Mouse (Mus musculus): ENCODE data around the gene Specc1. TPM values are rescaled to one million over a fixed set of nuclear protein-coding genes. Genes with fewer than 3 reads are reported as not detected.
"Not testable (repeated sequence)": the region's sequence is repeated elsewhere in the genome, so short reads cannot be mapped to it uniquely, and the experiment has no call there.

Gene Specc1
- total and polyA plus RNA-seq, 3 experiments, result 2.5 to 5.8 TPM; not detected in 1

DNA sequence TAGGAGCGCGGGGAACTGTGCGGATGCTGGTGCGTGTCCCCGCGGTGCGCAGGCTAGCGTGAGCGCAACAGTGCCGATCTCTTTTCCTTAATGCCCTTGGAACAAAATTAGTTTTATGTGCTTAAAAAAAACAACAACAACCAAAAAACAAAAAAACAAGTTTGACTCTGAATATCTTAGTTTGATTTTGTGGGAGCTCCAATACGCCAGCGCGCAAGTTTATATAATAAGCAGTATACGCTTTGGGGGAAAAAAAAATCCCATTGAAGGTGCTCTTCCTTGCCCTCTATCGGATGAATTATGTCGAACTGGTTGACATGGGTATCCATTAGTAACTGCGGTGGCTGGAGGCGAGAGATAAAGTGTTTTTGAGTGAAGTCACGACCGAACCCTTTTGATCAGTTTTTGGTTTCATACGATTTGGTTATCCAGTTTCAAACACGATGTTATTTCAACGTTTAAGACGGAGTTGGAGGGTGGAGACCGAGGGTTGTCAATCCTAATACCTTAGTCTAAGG, 792 bp downstream of the Specc1 start:
- no peaks in the 10 kb centered on the region for H3K79me2 ChIP-seq (ENCODE audit: control insufficient read depth, insufficient read depth, low read length, poor library complexity)
- H3K9me3 ChIP-seq (replicated peaks; ENCODE audit: insufficient read depth, low read length), result no peaks in the 10 kb centered on the region
- peaks cover 0 to 20% of the 10 kb centered on the region in 2 experiments; a peak in 2 of 4 replicates for H3K4me1 ChIP-seq (ENCODE audit: control insufficient read depth in 1 of 2, insufficient read depth in 2 of 2, low read length in 2 of 2)
- H3K4me3 ChIP-seq (ENCODE audit: control insufficient read depth in 1 of 2, insufficient read depth in 1 of 2, low read depth in 2 of 2, low read length in 2 of 2), result peak overlapping the region; percentile 62 to 66
- H3K36me3 ChIP-seq (ENCODE audit: control insufficient read depth in 1 of 2, insufficient read depth in 2 of 2, low read length in 2 of 2), result peaks cover 0 to 12% of the 10 kb centered on the region in 2 experiments; a peak in 2 of 4 replicates
- TF ChIP-seq JUND (IDR thresholded peaks at IDR 0.05; ENCODE audit: low read depth, low read length), result 0 out of 2 replicates have a peak, but pooled peaks have one; percentile 64
- TF ChIP-seq TCF12 (IDR thresholded peaks at IDR 0.05; ENCODE audit: low read depth, low read length), result peak; percentile 95
- peak; percentile 98 for TF ChIP-seq EP300 (IDR thresholded peaks at IDR 0.05; ENCODE audit: low read depth in 1 of 2, low read length in 2 of 2)
- peak; percentile 85 for TF ChIP-seq MXI1 (IDR thresholded peaks at IDR 0.05; ENCODE audit: low read depth, low read length)
- TF ChIP-seq GATA1 (IDR thresholded peaks at IDR 0.05; ENCODE audit: low read depth, low read length), result peak; percentile 97
- peak; percentile 65; the same call in 1 of the 2 replicates for TF ChIP-seq MAFK (IDR thresholded peaks at IDR 0.05; ENCODE audit: borderline replicate concordance, low read depth, low read length)
- TF ChIP-seq MYC (IDR thresholded peaks at IDR 0.05; ENCODE audit: low read depth, low read length), result peak; percentile 60; the same call in 1 of the 2 replicates
- no peak for TF ChIP-seq NELFE (IDR thresholded peaks at IDR 0.05; ENCODE audit: low read depth, low read length)
- peak; percentile 30; the same call in 1 of the 2 replicates for TF ChIP-seq NRF1 (IDR thresholded peaks at IDR 0.05; ENCODE audit: insufficient read depth, low read depth, low read length, poor library complexity, severe bottlenecking)
- no peak; the same call in none of the 2 replicates for TF ChIP-seq MAX (IDR thresholded peaks at IDR 0.05; ENCODE audit: low read length)
- peak; percentile 34; the same call in 1 of the 2 replicates for TF ChIP-seq SMC3 (IDR thresholded peaks at IDR 0.05; ENCODE audit: low read depth, low read length)
- peak; percentile 89 for TF ChIP-seq BHLHE40 (IDR thresholded peaks at IDR 0.05; ENCODE audit: borderline replicate concordance, low read depth, low read length)
- peak; percentile 94 for TF ChIP-seq SIN3A (IDR thresholded peaks at IDR 0.05; ENCODE audit: low read length)
- TF ChIP-seq GABPA (IDR thresholded peaks at IDR 0.05; ENCODE audit: low read depth, low read length), result no peak
- peak; percentile 72 for TF ChIP-seq HCFC1 (IDR thresholded peaks at IDR 0.05; ENCODE audit: low read depth, low read length)
- peak; percentile 95 for TF ChIP-seq RCOR1 (IDR thresholded peaks at IDR 0.05; ENCODE audit: low read depth, low read length)
- peak; percentile 79 for TF ChIP-seq MYB (IDR thresholded peaks at IDR 0.05; ENCODE audit: low read depth, low read length)
- peak in 1 of 3 experiments; percentile 59; a peak in 3 of 6 replicates for TF ChIP-seq CTCF (IDR thresholded peaks at IDR 0.05 in 2 of 3, conservative IDR thresholded peaks at IDR 0.05 in 1 of 3; ENCODE audit: control insufficient read depth in 1 of 3, insufficient read depth in 1 of 3, low read depth in 2 of 3, low read length in 3 of 3, poor library complexity in 1 of 3, severe bottlenecking in 1 of 3)
- TF ChIP-seq TBP (IDR thresholded peaks at IDR 0.05; ENCODE audit: low read depth, low read length), result no peak; the same call in 1 of the 2 replicates
- TF ChIP-seq TAL1 (IDR thresholded peaks at IDR 0.05; ENCODE audit: low read length), result peak; percentile 95
- peak; percentile 85; the same call in 1 of the 2 replicates for TF ChIP-seq ETS1 (IDR thresholded peaks at IDR 0.05; ENCODE audit: low read depth, low read length)
- peak; percentile 96 for TF ChIP-seq ZNF384 (IDR thresholded peaks at IDR 0.05; ENCODE audit: low read depth, low read length)
- no peak for TF ChIP-seq MEF2A (IDR thresholded peaks at IDR 0.05; ENCODE audit: extremely low read depth, insufficient replicate concordance, low read depth, low read length, poor library complexity, severe bottlenecking)
- DNase-seq (ENCODE audit: low read depth, low spot score), result peak; percentile 97
- no peaks in the 10 kb centered on the region for H3K27me3 ChIP-seq (ENCODE audit: control insufficient read depth in 1 of 2, insufficient read depth in 2 of 2, low read length in 2 of 2)
- peak overlapping the region; percentile 62 for H3K27ac ChIP-seq (ENCODE audit: control insufficient read depth, low read depth, low read length)
- H3K9ac ChIP-seq (ENCODE audit: control insufficient read depth, low read depth, low read length, poor library complexity, severe bottlenecking), result peak overlapping the region; percentile 43

- not testable (repeated sequence) for H3K4me3 ChIP-seq (ENCODE audit: control insufficient read depth in 1 of 2, insufficient read depth in 1 of 2, low read depth in 2 of 2, low read length in 2 of 2); H3K27ac ChIP-seq (ENCODE audit: control insufficient read depth, low read depth, low read length)
Measured at GRCm38 (mm10) chr11:61958706-61959105, 2.1 kb downstream of the Specc1 start.

More at GRCm38 (mm10) chr11:61958706-61959105, 2.1 kb downstream of the Specc1 start:
- H3K27me3 ChIP-seq (ENCODE audit: control insufficient read depth in 1 of 2, insufficient read depth in 2 of 2, low read length in 2 of 2); H3K9me3 ChIP-seq (replicated peaks; ENCODE audit: insufficient read depth, low read length); DNase-seq (ENCODE audit: low read depth, low spot score); H3K79me2 ChIP-seq (ENCODE audit: control insufficient read depth, insufficient read depth, low read length, poor library complexity); H3K9ac ChIP-seq (ENCODE audit: control insufficient read depth, low read depth, low read length, poor library complexity, severe bottlenecking): not testable (repeated sequence)
- H3K36me3 ChIP-seq (ENCODE audit: control insufficient read depth in 1 of 2, insufficient read depth in 2 of 2, low read length in 2 of 2), result peaks cover 0 to 22% of the 10 kb centered on the region in 2 experiments; a peak in 2 of 4 replicates
- H3K4me1 ChIP-seq (ENCODE audit: control insufficient read depth in 1 of 2, insufficient read depth in 2 of 2, low read length in 2 of 2), result peaks cover 4 to 25% of the 10 kb centered on the region in 2 experiments; a peak in 3 of 4 replicates
